Mouse (Mus musculus) embryo, embryonic 10 days (tissue): ENCODE measurements at regions not wholly inside any gene's neighbourhood (a gene's known extent, or its start where the extent isn't known, plus 50 kb on each side); places are given as distances from the start of the nearest gene placed in this dataset.
A peak's percentile ranks its signal among the peaks of the same experiment; 100 is the strongest.

Experiments used
- DNase-seq: peaks from one replicate; pipeline ENCODE4 v3.0.0-alpha.2; 2015; ENCODE audit warnings: low spot score

- no peak for DNase-seq
Measured at GRCm38 (mm10) chr11:79764026-79764425, 173.0 kb downstream of the Rab11fip4 start.

DNA sequence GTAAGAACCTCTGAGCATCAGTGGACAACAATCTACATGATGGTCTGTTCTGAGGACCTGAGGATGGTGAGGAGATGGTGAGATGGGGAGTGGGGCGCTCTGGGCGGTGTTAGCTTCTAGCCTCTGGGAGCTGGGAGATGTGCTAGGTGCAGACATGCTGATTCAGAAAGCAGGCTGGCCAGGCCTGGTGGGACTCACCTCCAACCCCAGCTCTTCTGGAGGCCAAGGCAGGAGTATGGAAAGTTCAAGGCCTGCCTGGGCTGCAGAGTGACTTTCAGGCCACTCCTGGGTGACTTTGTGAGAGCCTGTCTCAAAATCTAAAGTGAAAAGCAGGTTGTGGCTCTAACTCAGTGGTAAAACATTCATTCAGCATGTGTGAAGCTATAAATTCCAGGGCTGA is 171.6 kb downstream of the Rab11fip4 start:
- DNase-seq, result no peak

- DNase-seq, result no peak
Measured at GRCm38 (mm10) chr11:79762027-79762426, 171.0 kb downstream of the Rab11fip4 start.

- DNase-seq, result no peak
Measured at GRCm38 (mm10) chr11:79760533-79760932, 169.5 kb downstream of the Rab11fip4 start.

- DNase-seq, result no peak
Measured at GRCm38 (mm10) chr11:79758281-79758680, 167.3 kb downstream of the Rab11fip4 start.

DNA sequence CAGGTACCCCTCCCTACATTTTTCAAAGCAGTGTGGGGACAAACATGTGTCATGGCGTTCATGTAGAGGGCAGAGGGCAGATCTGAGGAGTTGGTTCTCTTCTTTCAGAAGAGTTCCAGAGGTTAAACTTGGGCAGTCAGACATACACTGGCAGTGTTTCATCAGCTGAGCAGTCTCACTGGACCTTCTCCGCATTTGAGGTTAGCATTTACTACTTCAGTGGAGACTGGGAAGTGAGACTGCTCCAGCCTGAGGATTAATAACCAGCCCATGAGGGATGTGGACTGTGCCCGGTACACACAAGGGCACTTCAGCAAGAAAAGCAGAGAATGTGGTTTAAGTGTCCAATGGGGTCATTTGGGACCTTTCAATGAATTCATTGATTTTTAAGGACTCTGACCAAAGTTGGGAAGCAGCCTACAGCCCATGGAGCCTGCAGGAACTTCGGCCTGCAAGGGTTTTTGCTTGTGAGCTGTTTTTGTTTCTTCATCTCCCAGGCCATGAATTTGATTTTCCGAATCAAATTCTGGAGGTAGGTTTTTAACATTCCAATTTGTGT is 166.6 kb downstream of the Rab11fip4 start:
- DNase-seq, result no peak

GRCm38 (mm10) chr11:79756305-79756846 is 165.4 kb downstream of the Rab11fip4 start:
- no peak for DNase-seq

DNA sequence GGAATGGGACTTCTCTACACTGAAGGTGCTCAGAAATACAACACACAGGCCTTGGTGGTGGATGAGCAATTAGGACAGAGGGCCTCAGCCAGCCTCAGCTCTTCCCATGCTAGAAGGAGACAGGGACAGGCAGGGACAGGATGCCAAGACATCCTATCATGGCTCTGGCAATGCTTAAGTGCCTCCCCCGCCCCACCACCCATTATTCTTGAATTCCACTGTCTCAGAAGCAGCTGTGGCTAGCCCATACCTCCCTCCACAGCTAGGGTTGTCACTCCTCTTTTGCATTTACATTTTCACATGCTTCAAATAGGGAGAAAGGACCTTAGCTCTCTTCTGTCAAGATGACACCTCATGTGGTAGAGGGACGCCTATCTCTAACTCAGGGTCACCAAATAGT is 162.5 kb downstream of the Rab11fip4 start:
- no peak for DNase-seq

- DNase-seq, result no peak
Measured at GRCm38 (mm10) chr11:79752717-79753480, 161.9 kb downstream of the Rab11fip4 start.

GRCm38 (mm10) chr11:79751751-79752716 is 161.0 kb downstream of the Rab11fip4 start:
- peak; percentile 54 for DNase-seq

GRCm38 (mm10) chr11:79750943-79751342 is 159.9 kb downstream of the Rab11fip4 start:
- DNase-seq, result no peak

- no peak for DNase-seq
Measured at GRCm38 (mm10) chr11:79749755-79750434, 158.9 kb downstream of the Rab11fip4 start.

- no peak for DNase-seq
Measured at GRCm38 (mm10) chr11:79749141-79749540, 158.1 kb downstream of the Rab11fip4 start.

DNA sequence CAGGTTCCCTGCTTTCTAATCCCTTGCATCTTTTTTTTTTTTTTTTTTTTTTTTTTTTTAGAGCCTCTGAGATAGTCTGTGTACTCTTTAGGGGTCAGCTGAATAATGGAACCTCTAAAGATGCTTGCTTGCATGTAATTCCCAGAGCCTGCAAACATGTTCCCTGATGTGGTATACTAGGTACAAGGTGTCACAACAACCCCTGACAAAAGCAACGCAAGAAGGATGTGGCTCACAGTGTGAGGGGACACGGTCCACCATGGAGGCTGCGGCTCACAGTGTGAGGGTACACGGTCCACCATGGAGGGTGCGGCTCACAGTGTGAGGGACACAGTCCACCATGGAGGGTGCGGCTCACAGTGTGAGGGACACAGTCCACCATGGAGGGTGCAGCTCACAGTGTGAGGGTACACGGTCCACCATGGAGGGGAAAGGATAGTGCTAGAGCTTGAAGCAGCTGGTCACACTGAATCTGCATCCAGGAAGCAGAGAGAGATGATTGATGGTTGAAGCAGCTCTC is 157.7 kb downstream of the Rab11fip4 start:
- DNase-seq, result no peak

DNA sequence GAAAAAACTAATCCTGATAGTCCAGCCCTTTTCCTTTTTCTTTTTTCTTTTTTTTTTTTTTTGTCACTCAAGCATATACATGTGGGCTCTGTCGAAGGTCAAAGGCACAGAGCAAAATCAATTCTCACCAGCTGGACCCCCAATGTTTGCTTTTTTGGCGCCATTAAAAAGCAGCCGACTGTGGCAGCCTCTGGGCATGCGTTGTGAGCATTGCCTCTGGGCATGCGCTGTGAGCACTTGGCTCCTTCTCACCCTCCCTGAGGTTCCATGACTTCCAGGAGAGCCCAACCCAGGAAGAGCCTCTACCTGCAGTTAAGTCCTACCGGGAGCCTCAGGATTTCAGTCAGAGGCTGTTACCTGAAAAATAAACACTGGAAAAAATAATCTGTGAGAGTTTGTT is 156.8 kb downstream of the Rab11fip4 start:
- DNase-seq, result no peak
